Comparison of ENCODE assay signal across 27 mouse cellular contexts in the genomic region with DNA sequence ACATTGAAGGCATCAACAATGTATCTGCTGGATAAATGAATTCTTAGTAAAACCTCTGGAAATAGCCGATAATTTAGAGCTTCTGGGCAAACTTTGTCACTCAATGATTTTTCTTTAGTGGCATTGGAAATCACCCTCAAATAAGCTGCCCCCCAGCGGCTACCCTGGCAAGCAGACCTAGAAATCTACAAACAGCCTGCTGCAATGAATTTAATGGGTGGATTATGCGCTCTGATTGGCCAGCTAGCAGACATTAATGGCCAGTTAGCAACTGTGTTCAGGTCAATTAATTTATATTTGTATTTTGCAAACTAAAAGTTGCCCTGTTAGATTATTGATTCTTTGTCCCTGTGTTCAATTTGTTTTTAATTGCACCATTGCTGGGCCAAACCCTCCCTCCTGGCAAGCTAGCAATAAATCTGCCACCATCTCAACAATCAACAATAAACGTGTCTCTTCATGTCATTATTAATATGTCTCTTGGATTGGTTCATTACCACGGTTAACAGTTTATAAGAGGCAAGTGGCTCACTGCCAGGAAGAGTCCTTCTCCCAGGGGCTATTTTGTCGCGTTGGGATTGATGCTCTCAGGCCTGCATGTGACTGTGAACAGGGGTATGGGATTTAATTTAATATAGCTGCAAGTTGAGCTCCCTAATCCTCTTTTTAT.
DNase-seq lines count a peak whose midpoint lies in the region; ATAC-seq lines count a peak whose summit lies in the region.
"Had no signal": no experiment of that assay in that cellular context is flagged by ENCODE, and none has a peak within 500 bp of the region (broad histone marks: within the 10 kb centered on the region; RNA-seq: fewer than 3 reads in every experiment).

No protein-coding gene starts in this region.

- peaks cover 9% of the 10 kb centered on the region for H3K4me1 ChIP-seq in forebrain, embryonic 16.5 days (replicated peaks; ENCODE audit: control insufficient read depth, insufficient read depth, low read length)
- no peaks in the 10 kb centered on the region for H3K4me1 ChIP-seq in forebrain, embryonic 10.5 days
- H3K4me1 ChIP-seq in midbrain, embryonic 14.5 days (ENCODE audit: control insufficient read depth, insufficient read depth, low read length) = 0 out of 2 replicates have a peak, but pooled peaks cover under 1% of the 10 kb centered on the region
- H3K4me1 ChIP-seq in midbrain, embryonic 13.5 days (replicated peaks) = peaks cover 6% of the 10 kb centered on the region; the same call in 1 of the 2 replicates
- H3K4me1 ChIP-seq: embryonic facial prominence, embryonic 12.5 days; hindbrain, embryonic 15.5 days; limb, embryonic 12.5 days; liver, embryonic 12.5 days; lung, embryonic 15.5 days had no signal

- ATAC-seq in forebrain, embryonic 16.5 days = peak; percentile 29; the same call in 1 of the 2 replicates
- no peak for ATAC-seq in midbrain, embryonic 14.5 days (ENCODE audit: low FRiP score, low TSS enrichment)
- ATAC-seq in midbrain, embryonic 13.5 days = no peak
- no peak for ATAC-seq in inflammation-experienced regulatory T-cells, adult 6 months
- ATAC-seq: liver, embryonic 12.5 days; Patski had no signal

- H3K9me3 ChIP-seq in forebrain, embryonic 16.5 days (ENCODE audit: control insufficient read depth, low read length) = no peaks in the 10 kb centered on the region
- H3K9me3 ChIP-seq in forebrain, embryonic 10.5 days = no peaks in the 10 kb centered on the region
- H3K9me3 ChIP-seq in midbrain, embryonic 14.5 days (ENCODE audit: control insufficient read depth, low read length) = no peaks in the 10 kb centered on the region
- no peaks in the 10 kb centered on the region for H3K9me3 ChIP-seq in midbrain, embryonic 13.5 days
- H3K9me3 ChIP-seq: embryonic facial prominence, embryonic 12.5 days; hindbrain, embryonic 15.5 days; limb, embryonic 12.5 days; liver, embryonic 12.5 days; lung, embryonic 15.5 days had no signal

- H3K27ac ChIP-seq in forebrain, embryonic 16.5 days (ENCODE audit: low read length) = no peak overlapping the region
- H3K27ac ChIP-seq in forebrain, embryonic 10.5 days = no peak overlapping the region
- H3K27ac ChIP-seq in midbrain, embryonic 14.5 days (replicated peaks; ENCODE audit: low read depth, low read length) = no peak overlapping the region
- H3K27ac ChIP-seq in midbrain, embryonic 13.5 days = no peak overlapping the region
- H3K27ac ChIP-seq: embryonic facial prominence, embryonic 12.5 days; heart, adult 2 months; hindbrain, embryonic 15.5 days; kidney, postnatal 0 days; limb, embryonic 12.5 days; liver, embryonic 12.5 days; lung, embryonic 15.5 days had no signal

- H3K4me2 ChIP-seq in forebrain, embryonic 16.5 days (ENCODE audit: low read length) = no peak overlapping the region
- H3K4me2 ChIP-seq in midbrain, embryonic 14.5 days (ENCODE audit: low read length) = no peak overlapping the region
- no peak overlapping the region for H3K4me2 ChIP-seq in midbrain, embryonic 13.5 days (replicated peaks)
- H3K4me2 ChIP-seq: embryonic facial prominence, embryonic 12.5 days; hindbrain, embryonic 15.5 days; limb, embryonic 12.5 days; liver, embryonic 12.5 days; lung, embryonic 15.5 days; midbrain, embryonic 11.5 days had no signal

- H3K36me3 ChIP-seq in forebrain, embryonic 16.5 days (ENCODE audit: control insufficient read depth, insufficient read depth) = no peaks in the 10 kb centered on the region
- no peaks in the 10 kb centered on the region for H3K36me3 ChIP-seq in forebrain, embryonic 10.5 days (replicated peaks)
- H3K36me3 ChIP-seq in midbrain, embryonic 14.5 days (ENCODE audit: control insufficient read depth, insufficient read depth, low read length) = no peaks in the 10 kb centered on the region
- H3K36me3 ChIP-seq in midbrain, embryonic 13.5 days = no peaks in the 10 kb centered on the region
- H3K36me3 ChIP-seq: embryonic facial prominence, embryonic 12.5 days; hindbrain, embryonic 15.5 days; limb, embryonic 12.5 days; liver, embryonic 12.5 days; lung, embryonic 15.5 days had no signal

- DNase-seq in cerebellum, postnatal 10 days = peak; percentile 58 to 59
- DNase-seq in cerebellum, adult 18-20 months = no peak
- no peak for DNase-seq in forebrain, embryonic 10.5 days (ENCODE audit: extremely low spot score, low spot score)
- peak; percentile 69 for DNase-seq in midbrain, embryonic 14.5 days
- DNase-seq in mesoderm, embryonic 11.5 days (ENCODE audit: low read depth, low spot score) = peak; percentile 24
- DNase-seq: adrenal gland, adult 8-10 months; cerebellum, adult 9-11 months; gastrocnemius, postnatal 25 days; heart, adult 2 months; heart, postnatal 36 days; kidney, adult 11 months; layer of hippocampus, postnatal 36 days; lung, postnatal 4 days; right cerebral cortex, postnatal 14 days; spleen, adult 18-20 months; thymus, postnatal 36 days had no signal

- H3K9ac ChIP-seq in forebrain, embryonic 16.5 days (replicated peaks; ENCODE audit: low read depth, low read length) = no peak overlapping the region
- no peak overlapping the region for H3K9ac ChIP-seq in midbrain, embryonic 14.5 days (replicated peaks; ENCODE audit: low read length)
- H3K9ac ChIP-seq in midbrain, embryonic 13.5 days (replicated peaks) = no peak overlapping the region
- H3K9ac ChIP-seq: embryonic facial prominence, embryonic 12.5 days; hindbrain, embryonic 15.5 days; limb, embryonic 12.5 days; liver, embryonic 12.5 days; lung, embryonic 15.5 days had no signal

- no peak overlapping the region for H3K4me3 ChIP-seq in forebrain, embryonic 16.5 days (replicated peaks; ENCODE audit: low read length)
- no peak overlapping the region for H3K4me3 ChIP-seq in forebrain, embryonic 10.5 days
- no peak overlapping the region for H3K4me3 ChIP-seq in midbrain, embryonic 14.5 days (replicated peaks; ENCODE audit: low read depth, low read length)
- H3K4me3 ChIP-seq in midbrain, embryonic 13.5 days (replicated peaks) = no peak overlapping the region
- H3K4me3 ChIP-seq: embryonic facial prominence, embryonic 12.5 days; heart, adult 2 months; hindbrain, embryonic 15.5 days; limb, embryonic 12.5 days; liver, embryonic 12.5 days; lung, embryonic 15.5 days had no signal

- WGBS in forebrain, embryonic 16.5 days = 30% methylated on average over 7 of the region's 7 CpGs
- 87% methylated on average over 7 of the region's 7 CpGs for WGBS in forebrain, embryonic 10.5 days
- WGBS in midbrain, embryonic 14.5 days = 48% methylated on average over 7 of the region's 7 CpGs
- WGBS in midbrain, embryonic 13.5 days = 59% methylated on average over 7 of the region's 7 CpGs

- H3K27me3 ChIP-seq in forebrain, embryonic 16.5 days (replicated peaks; ENCODE audit: control insufficient read depth, insufficient read depth, low read length) = no peaks in the 10 kb centered on the region
- no peaks in the 10 kb centered on the region for H3K27me3 ChIP-seq in forebrain, embryonic 10.5 days (ENCODE audit: poor library complexity, severe bottlenecking)
- H3K27me3 ChIP-seq in midbrain, embryonic 14.5 days (ENCODE audit: control insufficient read depth, insufficient read depth, low read length) = no peaks in the 10 kb centered on the region
- H3K27me3 ChIP-seq in midbrain, embryonic 13.5 days = no peaks in the 10 kb centered on the region
- H3K27me3 ChIP-seq: embryonic facial prominence, embryonic 12.5 days; hindbrain, embryonic 15.5 days; limb, embryonic 12.5 days; liver, embryonic 12.5 days; lung, embryonic 15.5 days had no signal

Comparison
In these comparisons a context has a peak if more than half of its experiments do, and no peak if none do; other contexts are left out.
1. DNase-seq: peak in cerebellum, postnatal 10 days (2 of 2), midbrain, embryonic 14.5 days (single experiment) and mesoderm, embryonic 11.5 days (single experiment); none in cerebellum, adult 18-20 months (0 of 2) and forebrain, embryonic 10.5 days (single experiment).